Mouse (Mus musculus): ENCODE data around the gene Kif16b. TPM values are rescaled to one million over a fixed set of nuclear protein-coding genes. Genes with fewer than 3 reads are reported as not detected.

The Kif16b gene
- polyA plus RNA-seq, 1 experiment from 2014 or later: 6.7 TPM

DNA sequence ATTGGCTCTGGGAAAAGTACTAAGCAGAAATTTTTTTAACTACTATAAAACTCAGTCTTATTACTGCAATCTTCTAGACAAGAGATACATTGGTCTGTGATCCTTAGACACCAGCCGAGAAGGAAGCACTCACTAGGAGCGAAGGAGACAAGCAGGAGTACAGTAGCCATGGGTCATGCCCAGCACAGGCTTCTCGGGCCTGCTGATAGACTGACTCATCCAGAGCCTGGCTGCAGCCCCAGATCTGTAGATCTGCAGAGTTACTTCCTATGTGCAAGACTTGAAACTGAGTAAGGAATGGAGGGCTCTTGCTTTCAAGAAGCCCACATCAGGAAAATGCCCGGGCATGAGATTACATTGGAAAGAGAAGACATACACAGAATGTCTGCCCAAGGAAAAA is 169.0 kb downstream of the Kif16b start:
- Histone ChIP-seq H3K4me1 (replicated peaks; ENCODE audit: control insufficient read depth, insufficient read depth, low read length) (no peaks in the 10 kb centered on the region), H3K9me3 (ENCODE audit: control insufficient read depth, low read length) (no peaks in the 10 kb centered on the region), H3K4me3 (ENCODE audit: low read depth, low read length) (no peak overlapping the region), H3K27ac (ENCODE audit: low read depth, low read length) (no peak overlapping the region), H3K4me2 (no peak overlapping the region), H3K9ac (ENCODE audit: low read depth, low read length) (no peak overlapping the region), H3K36me3 (ENCODE audit: control insufficient read depth, insufficient read depth, low read length) (no peaks in the 10 kb centered on the region), H3K27me3 (replicated peaks; ENCODE audit: control insufficient read depth, insufficient read depth, low read length) (no peaks in the 10 kb centered on the region)
- 79% methylated on average over 4 of the region's 4 CpGs for WGBS
- ATAC-seq (replicated peaks; ENCODE audit: low FRiP score) (no peak), DNase-seq (ENCODE audit: low spot score) (no peak)

DNA sequence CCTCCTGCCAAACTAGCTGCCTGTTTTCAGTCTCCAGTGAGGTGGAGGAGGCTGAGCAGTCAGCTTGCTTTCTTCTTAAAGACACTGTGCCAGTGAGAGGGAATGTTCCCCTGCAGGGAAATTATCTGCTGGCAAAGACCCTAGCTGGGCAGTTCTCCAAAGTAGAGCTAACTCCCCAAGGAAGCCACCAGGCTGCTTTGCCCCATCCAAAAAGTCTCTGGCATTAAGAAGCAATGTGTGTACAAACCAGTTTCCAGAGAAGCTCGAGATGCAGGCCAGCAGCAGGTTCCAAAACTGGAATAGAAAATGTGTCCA is 169.6 kb downstream of the Kif16b start:
- H3K4me1 ChIP-seq (replicated peaks; ENCODE audit: control insufficient read depth, insufficient read depth, low read length): no peaks in the 10 kb centered on the region
- H3K4me3 ChIP-seq (ENCODE audit: low read depth, low read length): no peak overlapping the region
- H3K27ac ChIP-seq (ENCODE audit: low read depth, low read length): no peak overlapping the region
- DNase-seq (ENCODE audit: low spot score) (no peak), ATAC-seq (replicated peaks; ENCODE audit: low FRiP score) (no peak)
- H3K27me3 ChIP-seq (replicated peaks; ENCODE audit: control insufficient read depth, insufficient read depth, low read length): no peaks in the 10 kb centered on the region
- WGBS: 63% methylated on average over 1 of the region's 1 CpGs
- no peak overlapping the region for H3K9ac ChIP-seq (ENCODE audit: low read depth, low read length)
- no peak overlapping the region for H3K4me2 ChIP-seq
- H3K9me3 ChIP-seq (ENCODE audit: control insufficient read depth, low read length): no peaks in the 10 kb centered on the region
- H3K36me3 ChIP-seq (ENCODE audit: control insufficient read depth, insufficient read depth, low read length): no peaks in the 10 kb centered on the region

DNA sequence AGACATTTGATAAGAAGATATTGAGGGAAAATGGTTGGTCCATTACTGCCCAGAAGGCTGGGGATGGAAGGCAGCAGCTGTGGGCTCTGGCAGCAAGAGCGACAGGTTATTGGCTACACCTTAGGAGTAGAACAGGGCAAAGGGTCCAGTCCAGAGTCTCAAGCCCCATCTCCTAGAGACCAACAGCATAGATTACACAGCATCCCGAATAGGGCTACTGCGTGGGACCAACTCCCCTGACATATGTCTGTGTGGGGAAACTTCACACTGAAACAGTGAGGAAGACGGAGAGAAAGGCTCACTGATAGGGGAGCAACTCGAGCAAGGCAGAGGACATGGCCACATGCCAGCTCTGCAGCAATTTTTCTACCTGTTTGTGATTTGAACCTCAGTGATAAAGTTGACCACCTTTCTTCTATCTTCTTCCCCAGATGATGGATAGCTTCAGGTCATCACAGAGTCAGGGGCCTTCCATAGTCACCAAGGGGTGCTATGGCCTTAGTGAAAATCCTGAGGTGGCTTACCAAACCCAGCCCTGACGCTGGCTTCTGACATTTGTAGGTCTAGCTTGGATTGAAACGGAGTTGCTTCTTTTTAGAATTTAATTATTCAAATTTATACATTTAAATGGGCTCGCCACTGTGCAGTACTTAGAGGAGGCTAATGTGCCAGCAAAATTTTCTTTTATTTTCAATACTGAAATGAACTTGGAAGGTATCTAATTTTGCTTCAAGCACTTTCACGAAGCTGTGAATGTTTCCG is 170.1 kb downstream of the Kif16b start:
- no peak for DNase-seq (ENCODE audit: low spot score)

DNA sequence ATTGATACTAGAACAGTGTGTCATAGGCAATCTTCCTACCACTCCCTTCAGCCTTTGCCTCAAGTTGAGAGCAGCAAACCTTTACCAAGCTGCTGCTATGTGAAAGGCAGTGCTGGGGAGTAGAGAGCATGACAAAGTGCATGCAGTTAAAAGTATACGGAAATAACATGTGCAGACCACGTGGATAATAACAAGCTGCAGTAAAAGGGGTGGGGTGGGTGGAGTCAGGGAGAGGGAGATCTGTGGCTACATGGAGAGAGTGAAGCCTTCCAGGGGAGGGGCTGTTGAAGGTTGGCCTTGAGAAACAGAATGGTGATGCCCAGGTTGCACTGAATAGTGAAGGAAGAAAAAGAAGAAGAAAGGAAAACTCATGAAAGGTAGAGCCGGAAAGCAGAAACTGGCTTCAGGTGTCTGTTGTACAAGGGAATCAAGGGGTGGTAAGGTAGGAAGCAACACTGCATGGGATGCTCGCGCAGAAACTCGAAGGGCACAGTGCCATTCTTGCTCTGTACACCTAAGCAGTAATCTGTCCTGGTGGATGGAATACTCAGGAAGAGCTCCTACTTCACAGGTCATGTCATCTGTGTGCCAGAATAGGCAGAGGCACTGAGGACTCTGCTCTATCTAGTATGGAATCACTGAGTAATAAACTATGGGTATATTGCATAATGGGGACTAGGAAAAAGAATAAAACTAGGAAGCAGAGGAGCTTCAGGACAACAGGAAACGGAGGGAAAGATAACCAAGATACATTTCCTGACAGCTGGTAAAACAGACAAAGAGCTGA is 176.9 kb downstream of the Kif16b start:
- WGBS: 76% methylated on average over 7 of the region's 7 CpGs
- no peaks in the 10 kb centered on the region for H3K9me3 ChIP-seq (ENCODE audit: control insufficient read depth, low read length)
- DNase-seq (ENCODE audit: low spot score) (no peak), ATAC-seq (replicated peaks; ENCODE audit: low FRiP score) (no peak; the same call in 1 of the 2 replicates)
- H3K27ac ChIP-seq (ENCODE audit: low read depth, low read length): no peak overlapping the region
- no peaks in the 10 kb centered on the region for H3K27me3 ChIP-seq (replicated peaks; ENCODE audit: control insufficient read depth, insufficient read depth, low read length)
- H3K4me3 ChIP-seq (ENCODE audit: low read depth, low read length): no peak overlapping the region
- H3K4me2 ChIP-seq: no peak overlapping the region
- no peaks in the 10 kb centered on the region for H3K36me3 ChIP-seq (ENCODE audit: control insufficient read depth, insufficient read depth, low read length)
- no peaks in the 10 kb centered on the region for H3K4me1 ChIP-seq (replicated peaks; ENCODE audit: control insufficient read depth, insufficient read depth, low read length)
- H3K9ac ChIP-seq (ENCODE audit: low read depth, low read length): no peak overlapping the region

More for the DNA sequence above, 170.1 kb downstream of the Kif16b start:
- no peaks in the 10 kb centered on the region for H3K9me3 ChIP-seq (ENCODE audit: control insufficient read depth, low read length)
- H3K36me3 ChIP-seq (ENCODE audit: control insufficient read depth, insufficient read depth, low read length): no peaks in the 10 kb centered on the region
- WGBS: 85% methylated on average over 10 of the region's 10 CpGs
- no peaks in the 10 kb centered on the region for H3K27me3 ChIP-seq (replicated peaks; ENCODE audit: control insufficient read depth, insufficient read depth, low read length)
- ATAC-seq (replicated peaks; ENCODE audit: low FRiP score): no peak
- no peak overlapping the region for H3K4me3 ChIP-seq (ENCODE audit: low read depth, low read length)
- no peak overlapping the region for H3K27ac ChIP-seq (ENCODE audit: low read depth, low read length)
- H3K9ac ChIP-seq (ENCODE audit: low read depth, low read length): no peak overlapping the region
- H3K4me2 ChIP-seq: no peak overlapping the region
- H3K4me1 ChIP-seq (replicated peaks; ENCODE audit: control insufficient read depth, insufficient read depth, low read length): no peaks in the 10 kb centered on the region

DNA sequence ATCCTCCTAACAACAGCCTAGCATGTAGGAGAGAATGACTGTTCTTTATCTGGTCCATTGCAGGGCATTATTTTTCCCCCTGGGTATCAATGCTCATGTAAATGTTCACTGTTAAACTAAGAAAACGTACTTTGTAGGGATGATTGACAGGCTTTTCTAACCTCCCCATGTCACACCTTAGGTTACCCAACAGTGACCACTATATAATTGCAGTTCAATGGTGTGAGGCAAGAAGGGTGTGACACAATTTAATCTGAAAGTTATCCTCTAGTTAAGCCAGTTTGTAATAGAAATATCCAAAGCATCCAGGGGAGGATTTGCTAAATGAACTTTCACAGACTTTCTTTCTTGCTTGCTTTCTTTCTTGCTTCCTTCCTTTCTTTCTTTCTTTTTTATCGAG is 181.2 kb downstream of the Kif16b start:
- 78% methylated on average over 2 of the region's 2 CpGs for WGBS

DNA sequence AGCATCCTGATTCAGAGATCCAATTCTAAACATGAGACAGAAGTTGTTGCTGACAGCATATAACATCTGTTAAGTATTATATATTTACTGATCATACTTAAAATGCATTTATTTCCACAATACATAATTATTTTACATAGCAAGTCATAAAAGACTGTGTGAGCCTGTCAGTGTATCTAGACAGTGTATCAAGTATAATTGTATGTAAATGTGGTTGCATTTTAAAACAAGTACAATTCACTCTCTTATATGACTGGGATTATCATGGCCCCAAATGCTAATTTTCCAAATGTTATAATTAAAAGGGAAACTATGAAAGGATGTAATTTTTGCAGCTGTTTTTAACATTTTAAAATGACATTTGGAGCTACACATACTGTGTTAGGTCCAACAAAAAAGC is 182.3 kb downstream of the Kif16b start:
- Histone ChIP-seq H3K4me3 (ENCODE audit: low read depth, low read length) (no peak overlapping the region), H3K27me3 (replicated peaks; ENCODE audit: control insufficient read depth, insufficient read depth, low read length) (no peaks in the 10 kb centered on the region), H3K9ac (ENCODE audit: low read depth, low read length) (no peak overlapping the region), H3K27ac (ENCODE audit: low read depth, low read length) (no peak overlapping the region), H3K9me3 (ENCODE audit: control insufficient read depth, low read length) (no peaks in the 10 kb centered on the region), H3K36me3 (ENCODE audit: control insufficient read depth, insufficient read depth, low read length) (no peaks in the 10 kb centered on the region), H3K4me2 (no peak overlapping the region), H3K4me1 (replicated peaks; ENCODE audit: control insufficient read depth, insufficient read depth, low read length) (no peaks in the 10 kb centered on the region)
- DNase-seq (ENCODE audit: low spot score): no peak
- no peak for ATAC-seq (replicated peaks; ENCODE audit: low FRiP score)

More for the DNA sequence above, 181.2 kb downstream of the Kif16b start:
- no peak overlapping the region for H3K4me3 ChIP-seq (ENCODE audit: low read depth, low read length)
- no peaks in the 10 kb centered on the region for H3K4me1 ChIP-seq (replicated peaks; ENCODE audit: control insufficient read depth, insufficient read depth, low read length)
- H3K9me3 ChIP-seq (ENCODE audit: control insufficient read depth, low read length): no peaks in the 10 kb centered on the region
- H3K27ac ChIP-seq (ENCODE audit: low read depth, low read length): no peak overlapping the region
- DNase-seq (ENCODE audit: low spot score) (no peak), ATAC-seq (replicated peaks; ENCODE audit: low FRiP score) (no peak)
- no peak overlapping the region for H3K9ac ChIP-seq (ENCODE audit: low read depth, low read length)
- H3K27me3 ChIP-seq (replicated peaks; ENCODE audit: control insufficient read depth, insufficient read depth, low read length): no peaks in the 10 kb centered on the region
- no peak overlapping the region for H3K4me2 ChIP-seq
- no peaks in the 10 kb centered on the region for H3K36me3 ChIP-seq (ENCODE audit: control insufficient read depth, insufficient read depth, low read length)

DNA sequence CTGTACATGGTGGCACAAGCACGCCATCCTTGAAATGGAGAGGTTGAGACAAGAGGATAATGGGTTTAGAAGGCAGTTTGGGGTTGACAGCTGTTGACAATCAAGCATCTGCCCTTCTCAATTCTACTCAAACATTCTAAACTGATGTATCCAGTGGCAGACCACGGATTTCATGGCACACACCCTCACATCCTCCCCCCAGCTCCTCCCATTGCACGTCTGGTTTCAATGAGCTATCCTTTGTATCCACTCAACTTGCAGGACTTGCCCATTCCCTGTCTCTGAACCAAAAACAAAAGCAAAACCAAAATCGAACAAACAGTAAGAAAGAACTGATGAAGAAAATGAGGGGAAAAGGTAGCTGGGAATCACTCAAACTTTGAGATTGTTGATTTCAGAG is 183.7 kb downstream of the Kif16b start:
- no peaks in the 10 kb centered on the region for H3K36me3 ChIP-seq (ENCODE audit: control insufficient read depth, insufficient read depth, low read length)
- H3K4me3 ChIP-seq (ENCODE audit: low read depth, low read length): no peak overlapping the region
- no peaks in the 10 kb centered on the region for H3K9me3 ChIP-seq (ENCODE audit: control insufficient read depth, low read length)
- no peak overlapping the region for H3K27ac ChIP-seq (ENCODE audit: low read depth, low read length)
- no peak overlapping the region for H3K9ac ChIP-seq (ENCODE audit: low read depth, low read length)
- H3K4me1 ChIP-seq (replicated peaks; ENCODE audit: control insufficient read depth, insufficient read depth, low read length): no peaks in the 10 kb centered on the region
- H3K4me2 ChIP-seq: no peak overlapping the region
- 79% methylated on average over 4 of the region's 4 CpGs for WGBS
- no peaks in the 10 kb centered on the region for H3K27me3 ChIP-seq (replicated peaks; ENCODE audit: control insufficient read depth, insufficient read depth, low read length)
- DNase-seq (ENCODE audit: low spot score): no peak
- ATAC-seq (replicated peaks; ENCODE audit: low FRiP score): no peak

DNA sequence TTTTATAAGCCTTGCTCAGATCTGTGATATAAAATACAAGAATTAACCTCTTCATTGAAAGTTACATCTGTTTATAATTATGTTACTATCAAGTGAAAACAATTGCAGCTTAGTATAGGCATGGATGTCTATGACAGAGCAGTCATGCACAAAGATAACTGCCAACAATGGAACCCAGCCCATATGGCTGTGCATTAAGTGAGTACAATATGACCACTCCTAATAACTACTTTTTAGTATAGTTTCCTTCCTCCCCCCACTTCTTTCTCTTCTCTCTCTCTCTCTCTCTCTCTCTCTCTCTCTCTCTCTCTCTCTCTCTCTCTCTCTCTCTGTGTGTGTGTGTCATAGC is 185.4 kb downstream of the Kif16b start:
- no peaks in the 10 kb centered on the region for H3K9me3 ChIP-seq (ENCODE audit: control insufficient read depth, low read length)
- no peak overlapping the region for H3K27ac ChIP-seq (ENCODE audit: low read depth, low read length)
- H3K4me3 ChIP-seq (ENCODE audit: low read depth, low read length): no peak overlapping the region
- no peaks in the 10 kb centered on the region for H3K4me1 ChIP-seq (replicated peaks; ENCODE audit: control insufficient read depth, insufficient read depth, low read length)
- H3K9ac ChIP-seq (ENCODE audit: low read depth, low read length): no peak overlapping the region
- H3K27me3 ChIP-seq (replicated peaks; ENCODE audit: control insufficient read depth, insufficient read depth, low read length): no peaks in the 10 kb centered on the region
- no peak overlapping the region for H3K4me2 ChIP-seq
- H3K36me3 ChIP-seq (ENCODE audit: control insufficient read depth, insufficient read depth, low read length): no peaks in the 10 kb centered on the region; the same call in 1 of the 2 replicates
- ATAC-seq (replicated peaks; ENCODE audit: low FRiP score) (no peak), DNase-seq (ENCODE audit: low spot score) (no peak)

Measured in liver, embryonic 11.5 days (tissue).